Mouse (Mus musculus): ENCODE measurements around the gene Lmcd1.

DNA sequence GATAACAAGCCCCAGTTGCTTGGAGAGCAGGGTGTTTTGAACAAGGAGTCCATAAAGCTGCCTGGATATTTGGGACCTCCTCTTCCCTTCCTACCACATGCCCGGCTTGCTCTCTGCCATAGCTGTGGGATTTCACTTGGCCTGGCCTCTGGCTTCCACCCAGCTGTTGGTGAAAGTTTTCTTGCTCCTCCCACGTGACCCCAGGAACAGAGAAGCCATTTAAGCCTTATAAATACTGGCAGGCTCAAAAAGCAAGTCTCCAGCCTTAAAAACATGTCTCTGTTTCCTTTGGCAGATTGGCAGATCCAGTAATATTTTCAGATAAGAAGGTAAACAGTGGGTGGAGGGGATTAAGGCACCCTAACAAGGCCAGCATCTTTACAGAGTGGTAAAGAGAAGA lies 31.3 kb upstream of the Lmcd1 start:
- TF ChIP-seq ZKSCAN1 (IDR thresholded peaks at IDR 0.05; ENCODE audit: borderline replicate concordance, low read depth, low read length) (no peak), ETS1 (conservative IDR thresholded peaks at IDR 0.05; ENCODE audit: low read depth, low read length) (no peak), CTCF (conservative IDR thresholded peaks at IDR 0.05 in 1 of 2, IDR thresholded peaks at IDR 0.05 in 1 of 2; ENCODE audit: low read depth in 2 of 2, low read length in 2 of 2) (no peak), RAD21 (IDR thresholded peaks at IDR 0.05; ENCODE audit: low read depth, low read length) (no peak), POLR2A (IDR thresholded peaks at IDR 0.05; ENCODE audit: low read depth, low read length) (no peak), USF1 (IDR thresholded peaks at IDR 0.05; ENCODE audit: low read depth, low read length) (no peak), ZC3H11A (IDR thresholded peaks at IDR 0.05; ENCODE audit: low read depth, low read length) (no peak), MXI1 (IDR thresholded peaks at IDR 0.05; ENCODE audit: low read depth, low read length) (no peak), ELF1 (IDR thresholded peaks at IDR 0.05; ENCODE audit: low read depth, low read length) (no peak), RCOR1 (conservative IDR thresholded peaks at IDR 0.05; ENCODE audit: low read depth, low read length) (no peak), MEF2A (IDR thresholded peaks at IDR 0.05; ENCODE audit: borderline replicate concordance, low read depth, low read length) (no peak), HCFC1 (IDR thresholded peaks at IDR 0.05; ENCODE audit: low read depth, low read length) (no peak)
